Mouse (Mus musculus) hindbrain, embryonic 13.5 days (tissue): Measurements from ENCODE around the gene Gm17349. TPM values are rescaled to one million over a fixed set of nuclear protein-coding genes. Genes with fewer than 3 reads are reported as not detected.
"Not testable (repeated sequence)": the region's sequence is repeated elsewhere in the genome, so short reads cannot be mapped to it uniquely, and the experiment has no call there.

Source experiments
- ATAC-seq: fragments of 200-750 bp; cut with Nextera tagmentation; 2 replicates; pipeline ENCODE4 v1.8.0; 2017; ENCODE audit warnings: moderate TSS enrichment; ENCODE audit not compliant: low FRiP score
- H3K27ac ChIP-seq: fragments of 300-500 bp; sonication (generic); 2 replicates; pipeline ENCODE4 v1.5.1; 2015; ENCODE audit warnings: inconsistent platforms, mild to moderate bottlenecking, moderate library complexity
- H3K27me3 ChIP-seq: fragments of 300-500 bp; sonication (generic); 2 replicates; pipeline ENCODE4 v1.6.1; 2015; ENCODE audit warnings: mild to moderate bottlenecking, inconsistent platforms
- H3K36me3 ChIP-seq: fragments of 300-500 bp; sonication (generic); 2 replicates; pipeline ENCODE4 v1.6.1; 2015; ENCODE audit warnings: mild to moderate bottlenecking, inconsistent platforms
- H3K4me1 ChIP-seq: fragments of 300-500 bp; sonication (generic); replicated peaks from 2 replicates; pipeline ENCODE4 v1.6.1; 2015; ENCODE audit warnings: inconsistent platforms
- H3K4me2 ChIP-seq: fragments of 300-500 bp; sonication (generic); 2 replicates; pipeline ENCODE4 v1.6.1; 2015; ENCODE audit warnings: inconsistent platforms, mild to moderate bottlenecking, moderate library complexity
- H3K4me3 ChIP-seq: fragments of 300-500 bp; sonication (generic); 2 replicates; pipeline ENCODE4 v1.5.1; 2015; ENCODE audit warnings: mild to moderate bottlenecking, inconsistent platforms
- H3K9ac ChIP-seq: fragments of 300-500 bp; sonication (generic); 2 replicates; pipeline ENCODE4 v1.6.1; 2015; ENCODE audit warnings: mild to moderate bottlenecking, inconsistent platforms
- H3K9me3 ChIP-seq: fragments of 300-500 bp; sonication (generic); 2 replicates; pipeline ENCODE4 v1.6.1; 2016; ENCODE audit warnings: inconsistent platforms
- WGBS: fragments of 180-500 bp; shearing (Covaris S2); methylation state at CpG from one replicate; pipeline ENCODE4 v1.1.7; 2015; 5-methylcytosine and 5-hydroxymethylcytosine counted together
- polyA plus RNA-seq: library from polyadenylated mRNA; unstranded; fragments of >200 nt; fragmentation: Nextera tagmentation; extraction: Ambion mirVana; gene quantifications from 2 replicates; pipeline ENCODE4 v1.2.1, GENCODE M21; 2015

Gene Gm17349
- polyA plus RNA-seq, 1 experiment from 2014 or later = not detected

DNA sequence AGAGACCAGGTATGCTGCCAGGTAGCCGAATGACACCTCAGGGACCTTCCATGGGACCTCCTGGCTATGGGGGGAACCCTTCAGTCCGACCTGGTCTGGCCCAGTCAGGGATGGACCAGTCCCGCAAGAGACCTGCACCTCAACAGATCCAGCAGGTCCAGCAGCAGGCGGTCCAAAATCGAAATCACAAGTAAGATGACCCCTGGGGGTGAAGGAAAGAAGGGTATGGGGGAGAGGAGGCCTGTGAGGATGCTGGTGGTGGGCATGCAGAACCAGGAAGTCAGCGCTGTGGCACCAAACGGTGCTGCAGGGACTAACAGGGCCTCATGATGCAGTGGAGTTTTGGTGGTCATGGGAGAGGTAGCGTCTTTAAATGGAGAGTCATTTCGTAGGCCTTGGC lies 2.2 kb downstream of the Gm17349 start:
- 58% methylated on average over 9 of the region's 9 CpGs for WGBS
- Histone ChIP-seq H3K36me3 (peaks cover 62% of the 10 kb centered on the region), H3K27me3 (no peaks in the 10 kb centered on the region), H3K4me2 (peak overlapping the region; percentile 98), H3K27ac (peak overlapping the region; percentile 99), H3K9me3 (no peaks in the 10 kb centered on the region), H3K9ac (peak overlapping the region; percentile 97), H3K4me3 (peak overlapping the region; percentile 79), H3K4me1 (peaks cover 33% of the 10 kb centered on the region)
- no peak for ATAC-seq

DNA sequence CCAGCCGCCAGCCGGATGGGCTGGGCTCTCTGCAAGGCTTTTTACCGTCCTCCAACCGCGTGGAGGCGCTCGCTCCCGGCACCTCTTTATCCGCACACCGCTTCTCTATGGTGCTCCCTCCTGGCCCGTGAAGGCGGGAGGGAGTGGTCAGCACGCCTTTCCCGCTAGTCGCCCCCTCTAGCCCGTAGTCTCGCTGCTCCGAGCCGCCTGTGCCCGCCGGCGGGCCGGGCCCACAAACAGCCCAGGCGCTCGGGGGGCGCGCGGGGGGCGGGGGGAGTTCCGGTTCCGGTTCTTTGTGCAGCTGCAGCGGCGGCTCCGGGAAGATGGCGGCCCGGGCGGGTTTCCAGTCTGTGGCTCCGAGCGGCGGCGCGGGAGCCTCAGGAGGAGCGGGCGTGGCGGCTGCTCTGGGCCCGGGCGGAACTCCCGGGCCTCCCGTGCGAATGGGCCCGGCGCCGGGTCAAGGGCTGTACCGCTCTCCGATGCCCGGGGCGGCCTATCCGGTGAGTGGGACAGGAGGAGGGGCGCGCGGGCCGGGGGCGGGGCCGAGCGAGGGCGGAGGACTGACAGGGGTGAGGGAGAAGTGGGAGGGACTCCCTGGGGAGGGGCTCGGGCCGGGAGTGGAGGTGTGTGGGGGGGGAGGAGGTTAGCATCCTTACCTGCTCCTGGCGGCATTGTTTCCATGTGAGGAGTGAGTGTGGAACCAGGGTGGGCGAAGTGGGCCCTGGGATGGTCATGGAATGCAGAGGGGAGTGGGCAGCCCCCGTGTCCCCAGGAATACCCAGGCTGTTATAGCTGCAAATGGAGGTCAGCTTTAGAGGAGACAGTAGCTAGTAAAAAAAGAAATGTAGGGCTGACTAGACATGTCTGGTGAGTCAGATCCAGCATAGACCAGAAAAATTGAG lies 3.0 kb downstream of the Gm17349 start, which contains the start of gene Smarcd1:
Gene Smarcd1, plus strand, starts transcription at position 131 of the 902 bp plus-strand sequence.
- H3K4me3 ChIP-seq = peak within 1 kb of the TSS; percentile 79
- peaks cover 33% of the 10 kb centered on the region for H3K4me1 ChIP-seq
- no peaks in the 10 kb centered on the region for H3K27me3 ChIP-seq
- no peaks in the 10 kb centered on the region for H3K9me3 ChIP-seq
- ATAC-seq = peak; percentile 94
- H3K27ac ChIP-seq = peak within 1 kb of the TSS; percentile 99
- H3K9ac ChIP-seq = peak within 1 kb of the TSS; percentile 97
- H3K36me3 ChIP-seq = peaks cover 62% of the 10 kb centered on the region
- WGBS = under 1% methylated on average over 62 of the region's 71 CpGs
- H3K4me2 ChIP-seq = peak within 1 kb of the TSS; percentile 98

DNA sequence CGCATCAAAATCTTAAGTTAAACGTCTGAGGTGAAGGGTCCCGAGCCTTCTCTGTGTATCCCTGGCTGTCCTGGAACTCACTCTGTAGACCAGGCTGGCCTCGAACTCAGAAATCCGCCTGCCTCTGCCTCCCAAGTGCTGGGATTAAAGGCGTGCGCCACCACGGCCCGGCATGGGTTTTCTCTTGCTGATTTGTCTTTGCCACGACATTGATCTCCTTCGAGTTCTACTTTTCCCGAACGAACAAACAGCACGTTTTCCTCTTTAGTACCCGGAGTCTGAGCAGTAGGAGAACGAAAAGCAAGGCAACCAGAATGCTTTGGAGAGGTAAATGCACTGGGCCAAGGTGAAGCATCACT lies 3.7 kb downstream of the Gm17349 start:
- WGBS = 48% methylated on average over 16 of the region's 16 CpGs
- Histone ChIP-seq H3K4me1 (peaks cover 33% of the 10 kb centered on the region), H3K4me3 (peak overlapping the region; percentile 79), H3K4me2 (peak overlapping the region; percentile 98), H3K27ac (peak overlapping the region; percentile 99), H3K36me3 (peaks cover 62% of the 10 kb centered on the region), H3K9ac (peak overlapping the region; percentile 97)
- not testable (repeated sequence) for H3K9me3 ChIP-seq, ATAC-seq, H3K27me3 ChIP-seq

- ATAC-seq = no peak
- Histone ChIP-seq H3K4me2 (no peak overlapping the region), H3K36me3 (peaks cover 65% of the 10 kb centered on the region), H3K27me3 (no peaks in the 10 kb centered on the region), H3K9ac (no peak overlapping the region), H3K4me3 (no peak overlapping the region), H3K9me3 (no peaks in the 10 kb centered on the region), H3K4me1 (peaks cover 26% of the 10 kb centered on the region), H3K27ac (0 out of 2 replicates have a peak overlapping the region, but pooled peaks have one; percentile 99)
- WGBS = 90% methylated on average over 18 of the region's 18 CpGs
These were observed 4.8 kb downstream of the Gm17349 start for GRCm38 (mm10) chr15:99700219-99701106.

- no peak overlapping the region for H3K27ac ChIP-seq
- H3K9ac ChIP-seq = no peak overlapping the region
- peaks cover 68% of the 10 kb centered on the region for H3K36me3 ChIP-seq
- no peaks in the 10 kb centered on the region for H3K27me3 ChIP-seq
- peaks cover 21% of the 10 kb centered on the region for H3K4me1 ChIP-seq
- no peak overlapping the region for H3K4me3 ChIP-seq
- no peak overlapping the region for H3K4me2 ChIP-seq
- no peak for ATAC-seq
- no peaks in the 10 kb centered on the region for H3K9me3 ChIP-seq
- WGBS = 81% methylated on average over 10 of the region's 10 CpGs
These were observed 5.6 kb downstream of the Gm17349 start for GRCm38 (mm10) chr15:99699715-99700114.

GRCm38 (mm10) chr15:99698533-99699085 lies 6.7 kb downstream of the Gm17349 start:
- H3K9ac ChIP-seq = peak overlapping the region; percentile 46; the same call in 1 of the 2 replicates
- H3K27ac ChIP-seq = no peak overlapping the region
- no peak overlapping the region for H3K4me3 ChIP-seq
- peaks cover 65% of the 10 kb centered on the region for H3K36me3 ChIP-seq
- no peaks in the 10 kb centered on the region for H3K9me3 ChIP-seq
- no peak for ATAC-seq
- no peak overlapping the region for H3K4me2 ChIP-seq
- no peaks in the 10 kb centered on the region for H3K27me3 ChIP-seq
- H3K4me1 ChIP-seq = peaks cover 20% of the 10 kb centered on the region
- 39% methylated on average over 20 of the region's 20 CpGs for WGBS

- H3K27ac ChIP-seq = no peak overlapping the region
- whole genome bisulfite sequencing = 40% methylated on average over 2 of the region's 2 CpGs
- H3K4me1 ChIP-seq = peaks cover 22% of the 10 kb centered on the region
- no peaks in the 10 kb centered on the region for H3K9me3 ChIP-seq
- H3K36me3 ChIP-seq = peaks cover 72% of the 10 kb centered on the region
- no peak overlapping the region for H3K4me3 ChIP-seq
- no peak for ATAC-seq
- no peak overlapping the region for H3K4me2 ChIP-seq
- H3K9ac ChIP-seq = no peak overlapping the region
- no peaks in the 10 kb centered on the region for H3K27me3 ChIP-seq
These were observed 8.0 kb downstream of the Gm17349 start for GRCm38 (mm10) chr15:99697309-99697708.

DNA sequence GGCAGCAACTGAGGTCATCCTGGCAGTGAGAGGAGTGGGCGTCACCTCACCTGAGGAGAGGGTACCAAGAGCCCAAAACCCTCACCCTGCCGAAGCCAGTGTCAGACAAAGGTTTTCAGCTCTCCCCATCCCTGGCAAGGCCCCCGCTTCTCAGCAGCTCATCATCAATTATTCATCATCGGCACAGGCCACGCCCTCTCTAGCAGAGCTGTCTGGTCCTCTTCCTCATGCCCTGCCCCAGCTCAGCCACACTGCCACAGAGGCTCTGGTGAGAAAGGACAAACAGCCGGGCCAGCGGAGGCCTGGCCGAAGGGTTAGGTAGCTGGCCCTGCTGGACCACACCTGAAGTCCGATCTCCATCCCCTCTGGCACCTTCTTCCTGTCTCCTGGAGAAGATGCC lies 13.3 kb downstream of the Gm17349 start:
- Histone ChIP-seq H3K9me3 (no peaks in the 10 kb centered on the region), H3K27me3 (no peaks in the 10 kb centered on the region), H3K4me1 (peaks cover 45% of the 10 kb centered on the region), H3K4me3 (no peak overlapping the region), H3K36me3 (peaks cover 49% of the 10 kb centered on the region), H3K4me2 (peak overlapping the region; percentile 26; the same call in 1 of the 2 replicates), H3K27ac (peak overlapping the region; percentile 79), H3K9ac (peak overlapping the region; percentile 49)
- ATAC-seq = 0 out of 2 replicates have a peak, but pooled peaks have one; percentile 32
- WGBS = 34% methylated on average over 9 of the region's 9 CpGs

GRCm38 (mm10) chr15:99690924-99691323 lies 14.4 kb downstream of the Gm17349 start:
- Histone ChIP-seq H3K4me1 (peaks cover 45% of the 10 kb centered on the region), H3K36me3 (peaks cover 49% of the 10 kb centered on the region), H3K27me3 (no peaks in the 10 kb centered on the region), H3K4me3 (no peak overlapping the region), H3K9me3 (no peaks in the 10 kb centered on the region), H3K9ac (peak overlapping the region; percentile 35), H3K4me2 (no peak overlapping the region), H3K27ac (peak overlapping the region; percentile 71)
- ATAC-seq = no peak
- 27% methylated on average over 4 of the region's 4 CpGs for WGBS

GRCm38 (mm10) chr15:99688712-99689111 lies 16.6 kb downstream of the Gm17349 start:
- H3K4me1 ChIP-seq = peaks cover 36% of the 10 kb centered on the region
- no peaks in the 10 kb centered on the region for H3K9me3 ChIP-seq
- H3K9ac ChIP-seq = no peak overlapping the region
- no peak overlapping the region for H3K27ac ChIP-seq
- no peak overlapping the region for H3K4me2 ChIP-seq
- H3K4me3 ChIP-seq = no peak overlapping the region
- WGBS = 4% methylated on average over 4 of the region's 4 CpGs
- peak; percentile 41; the same call in 1 of the 2 replicates for ATAC-seq
- no peaks in the 10 kb centered on the region for H3K27me3 ChIP-seq
- H3K36me3 ChIP-seq = peaks cover 52% of the 10 kb centered on the region

DNA sequence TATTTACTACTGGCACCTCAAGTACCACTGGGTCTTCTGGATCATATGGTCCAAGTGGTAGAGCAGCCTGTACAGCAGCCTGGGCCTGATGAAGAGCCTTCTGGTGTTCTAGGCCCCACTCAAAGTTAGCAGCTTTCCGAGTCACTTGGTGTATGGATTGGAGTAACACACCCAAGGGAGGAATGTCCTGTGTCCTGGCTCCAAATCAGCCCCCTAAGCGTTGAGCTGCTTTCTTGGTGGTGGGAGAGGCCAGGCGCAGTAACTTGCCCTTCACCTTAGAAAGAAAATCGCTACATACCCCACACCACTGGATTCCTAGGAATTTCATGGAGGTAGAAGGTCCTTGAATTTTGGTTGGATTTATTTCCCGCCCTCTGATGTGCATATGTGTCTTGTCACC lies 21.1 kb downstream of the Gm17349 start:
- H3K4me1 ChIP-seq = peaks cover 3% of the 10 kb centered on the region
- ATAC-seq = no peak
- WGBS = 95% methylated on average over 5 of the region's 5 CpGs

DNA sequence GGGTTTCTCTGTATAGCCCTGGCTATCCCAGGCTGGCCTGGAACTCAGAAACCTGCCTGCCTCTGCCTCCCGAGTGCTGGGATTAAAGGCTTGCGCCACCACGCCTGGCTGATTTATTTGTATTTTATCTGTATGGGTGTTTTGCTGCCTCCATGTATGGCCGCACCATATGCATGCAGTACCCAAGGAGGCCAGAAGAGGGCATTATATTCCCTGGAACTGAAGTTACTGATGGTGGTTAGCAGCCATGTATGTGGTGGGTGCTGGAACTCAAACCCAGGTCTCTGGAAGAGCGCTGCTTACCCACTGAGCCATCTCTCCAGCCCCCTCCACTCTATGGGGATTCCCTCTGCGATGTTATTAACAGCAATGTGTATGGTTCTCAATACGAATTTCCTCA lies 22.4 kb downstream of the Gm17349 start:
- Histone ChIP-seq H3K4me3 (no peak overlapping the region), H3K9me3 (no peaks in the 10 kb centered on the region), H3K4me1 (peaks cover 16% of the 10 kb centered on the region), H3K4me2 (no peak overlapping the region), H3K36me3 (peaks cover 61% of the 10 kb centered on the region), H3K9ac (no peak overlapping the region), H3K27ac (no peak overlapping the region), H3K27me3 (no peaks in the 10 kb centered on the region)
- 93% methylated on average over 7 of the region's 7 CpGs for WGBS
- no peak for ATAC-seq

More for the DNA sequence above, 21.1 kb downstream of the Gm17349 start:
- Histone ChIP-seq H3K9me3 (no peaks in the 10 kb centered on the region), H3K9ac (no peak overlapping the region), H3K4me3 (no peak overlapping the region), H3K4me2 (no peak overlapping the region), H3K36me3 (peaks cover 63% of the 10 kb centered on the region), H3K27me3 (no peaks in the 10 kb centered on the region), H3K27ac (no peak overlapping the region)
